Mouse (Mus musculus): ENCODE measurements around the gene Mylk2. TPM values are rescaled to one million over a fixed set of nuclear protein-coding genes. Genes with fewer than 3 reads are reported as not detected.

Gene Mylk2
- polyA plus RNA-seq, 1 experiment from 2014 or later, result not detected

DNA sequence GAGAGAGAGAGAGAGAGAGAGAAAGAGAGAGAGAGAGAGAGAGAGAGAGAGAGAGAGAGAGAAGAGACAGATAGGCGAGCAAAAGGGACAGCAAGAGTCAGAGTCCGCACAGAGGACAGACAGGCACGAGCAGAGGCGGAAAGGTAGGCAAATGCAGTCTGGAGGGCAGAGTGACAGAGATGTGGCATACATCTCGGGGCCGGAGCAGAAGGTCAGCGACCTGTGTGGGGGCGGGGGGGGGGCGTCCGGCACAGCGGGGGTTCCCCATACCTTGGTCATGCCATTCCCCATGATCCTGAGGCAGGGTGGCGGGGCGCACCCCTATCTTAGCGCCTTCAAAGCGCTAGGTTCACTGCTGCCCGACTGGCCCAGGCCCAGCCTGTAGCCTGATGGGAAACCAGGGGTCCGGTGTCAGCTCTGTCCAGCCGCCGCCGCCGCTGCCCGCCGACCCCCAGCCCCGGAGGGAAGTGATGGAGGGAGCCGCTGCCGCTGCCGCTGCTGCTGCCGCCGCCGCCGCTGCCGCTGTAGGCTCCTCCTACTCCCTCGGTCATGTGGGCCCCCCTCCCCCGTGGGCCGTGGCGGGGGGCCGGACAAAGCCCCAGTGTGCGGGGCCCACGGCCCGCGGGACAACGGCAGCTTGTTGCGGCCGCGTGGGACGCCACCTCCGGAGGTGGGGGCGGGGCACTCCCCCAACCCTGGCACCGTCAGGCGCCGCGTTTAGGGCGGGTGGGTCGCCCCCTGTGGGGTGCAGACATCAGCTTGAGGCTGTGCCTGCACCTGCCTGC lies 40.1 kb downstream of the Mylk2 start, which contains the start of gene Dusp15:
Dusp15 (minus strand) TSS at position 634 of the 785 bp plus-strand sequence.
- no peaks in the 10 kb centered on the region for H3K9me3 ChIP-seq
- H3K9ac ChIP-seq, result peak within 1 kb of the TSS; percentile 82
- H3K4me3 ChIP-seq (replicated peaks), result peak within 1 kb of the TSS; percentile 76
- no peaks in the 10 kb centered on the region for H3K36me3 ChIP-seq (replicated peaks)
- peaks cover 26% of the 10 kb centered on the region for H3K4me1 ChIP-seq
- H3K4me2 ChIP-seq, result peak within 1 kb of the TSS; percentile 99
- 1% methylated on average over 49 of the region's 54 CpGs for WGBS
- H3K27me3 ChIP-seq, result peaks cover 54% of the 10 kb centered on the region
- H3K27ac ChIP-seq, result 0 out of 2 replicates have a peak within 1 kb of the TSS, but pooled peaks have one; percentile 25
- peak; percentile 81 for ATAC-seq (ENCODE audit: low FRiP score)

DNA sequence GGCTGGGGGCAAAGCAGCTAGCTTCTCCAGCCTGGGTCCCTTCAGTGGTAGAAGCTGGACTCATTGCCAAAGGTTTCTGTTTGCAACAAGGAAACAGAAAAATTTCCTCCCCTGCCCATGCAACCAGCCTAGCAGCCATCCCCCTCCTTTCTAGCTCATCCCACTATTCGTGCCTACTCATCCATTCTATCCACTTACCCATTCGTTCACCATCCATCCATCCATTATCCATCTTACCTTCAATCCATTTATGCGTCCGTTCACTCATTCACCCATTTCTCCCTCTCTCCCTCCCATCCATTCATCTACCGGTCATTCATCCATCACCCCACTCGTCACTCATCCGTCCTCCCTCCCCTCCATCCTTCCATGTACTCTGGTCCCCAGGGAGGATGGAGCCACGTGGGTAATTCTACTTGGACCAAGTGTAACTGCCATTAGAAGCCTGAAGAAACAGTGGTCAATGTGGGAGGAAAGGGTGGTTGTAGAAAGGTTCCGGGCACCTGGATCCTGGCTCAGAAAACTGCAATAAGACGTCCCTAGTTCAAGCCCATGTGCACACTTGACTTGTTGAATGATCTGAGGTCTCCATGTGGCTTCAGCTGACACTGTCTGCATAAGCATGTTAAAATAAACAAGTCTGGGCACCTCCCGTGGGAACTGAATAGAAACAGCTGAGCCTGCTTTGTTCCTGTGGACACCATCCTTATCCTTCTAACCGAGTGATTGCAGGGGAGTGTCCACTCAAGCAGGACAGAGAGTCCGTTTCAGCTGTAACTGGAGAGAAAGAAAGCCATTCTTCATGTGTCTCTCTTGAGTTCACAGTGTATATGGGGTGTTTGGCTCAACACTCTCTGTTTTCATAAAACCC lies 40.9 kb downstream of the Mylk2 start:
- peak; percentile 49 for ATAC-seq (ENCODE audit: low FRiP score)
- Histone ChIP-seq H3K4me3 (replicated peaks) (peak overlapping the region; percentile 76), H3K4me2 (peak overlapping the region; percentile 99), H3K9me3 (no peaks in the 10 kb centered on the region), H3K4me1 (peaks cover 22% of the 10 kb centered on the region), H3K27ac (0 out of 2 replicates have a peak overlapping the region, but pooled peaks have one; percentile 25), H3K27me3 (peaks cover 59% of the 10 kb centered on the region), H3K36me3 (replicated peaks) (no peaks in the 10 kb centered on the region), H3K9ac (peak overlapping the region; percentile 82)
- WGBS, result 17% methylated on average over 13 of the region's 13 CpGs

DNA sequence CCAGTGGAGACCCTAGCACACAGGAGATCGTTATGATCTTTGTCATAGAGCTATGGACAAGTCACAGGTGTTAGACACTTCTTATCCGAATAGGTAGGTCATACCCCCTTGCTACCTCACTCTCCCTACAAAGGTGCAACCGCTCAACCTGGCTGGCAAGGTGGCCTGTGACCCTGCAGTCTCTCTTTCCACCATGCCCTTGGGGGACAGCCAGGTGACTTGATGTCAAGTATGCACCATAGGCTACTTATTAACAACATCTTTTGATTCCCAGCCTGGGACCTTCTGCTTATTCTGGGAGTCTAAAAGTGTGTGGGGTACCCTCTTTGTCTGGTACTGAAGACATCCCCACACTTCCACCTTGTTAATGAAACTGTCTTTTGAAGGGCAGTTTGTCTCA lies 47.0 kb downstream of the Mylk2 start:
- no peak overlapping the region for H3K27ac ChIP-seq
- no peak overlapping the region for H3K4me2 ChIP-seq
- H3K9me3 ChIP-seq, result no peaks in the 10 kb centered on the region
- H3K27me3 ChIP-seq, result peaks cover 28% of the 10 kb centered on the region
- peaks cover 9% of the 10 kb centered on the region; the same call in 1 of the 2 replicates for H3K4me1 ChIP-seq
- no peak for ATAC-seq (ENCODE audit: low FRiP score)
- no peak overlapping the region for H3K9ac ChIP-seq
- H3K4me3 ChIP-seq (replicated peaks), result no peak overlapping the region
- H3K36me3 ChIP-seq (replicated peaks), result no peaks in the 10 kb centered on the region
- 78% methylated on average over 3 of the region's 3 CpGs for WGBS

DNA sequence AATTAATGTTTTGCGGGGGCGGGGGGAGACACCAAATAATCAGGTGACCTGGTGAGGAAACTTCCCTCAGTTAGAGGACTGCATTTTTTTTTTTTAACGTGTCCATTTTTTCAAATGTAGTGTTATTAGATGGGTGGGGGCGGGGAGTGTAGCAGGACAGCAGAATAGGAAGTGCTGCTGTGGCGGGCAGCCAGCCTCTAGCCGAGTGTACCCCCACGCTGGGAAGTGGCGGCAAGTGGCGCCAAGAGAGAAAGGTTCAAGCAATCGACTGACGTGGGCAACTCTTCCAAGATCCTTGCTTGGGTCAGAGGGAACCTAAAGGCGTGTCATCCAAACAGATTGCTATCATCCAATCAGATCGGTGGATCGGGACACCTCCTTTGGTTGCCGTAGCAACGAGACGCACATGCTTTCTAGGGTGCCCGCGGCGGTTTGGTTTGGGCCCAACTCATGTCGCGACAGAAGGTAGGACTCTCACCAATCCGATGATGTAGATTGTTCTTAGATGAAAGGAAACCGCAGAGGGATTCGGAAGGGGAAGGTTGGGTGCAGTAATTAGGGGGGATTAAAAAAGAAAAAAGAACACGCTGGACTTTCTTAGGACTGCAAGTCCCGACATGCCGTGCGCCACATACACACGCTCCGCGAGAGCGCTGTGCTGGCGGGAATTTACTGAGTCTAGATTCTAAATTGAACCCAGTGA lies 51.1 kb downstream of the Mylk2 start, which contains the start of gene Ttll9:
Ttll9 (plus strand) TSS at position 395 of the 703 bp plus-strand sequence.
- peaks cover 15% of the 10 kb centered on the region for H3K27me3 ChIP-seq
- H3K36me3 ChIP-seq (replicated peaks), result no peaks in the 10 kb centered on the region
- H3K4me2 ChIP-seq, result peak within 1 kb of the TSS; percentile 70
- WGBS, result 1% methylated on average over 34 of the region's 34 CpGs
- peak within 1 kb of the TSS; percentile 64 for H3K9ac ChIP-seq
- no peaks in the 10 kb centered on the region for H3K9me3 ChIP-seq
- peak; percentile 96 for ATAC-seq (ENCODE audit: low FRiP score)
- H3K4me3 ChIP-seq (replicated peaks), result peak within 1 kb of the TSS; percentile 41
- no peak within 1 kb of the TSS for H3K27ac ChIP-seq
- H3K4me1 ChIP-seq, result peaks cover 9% of the 10 kb centered on the region; the same call in 1 of the 2 replicates

DNA sequence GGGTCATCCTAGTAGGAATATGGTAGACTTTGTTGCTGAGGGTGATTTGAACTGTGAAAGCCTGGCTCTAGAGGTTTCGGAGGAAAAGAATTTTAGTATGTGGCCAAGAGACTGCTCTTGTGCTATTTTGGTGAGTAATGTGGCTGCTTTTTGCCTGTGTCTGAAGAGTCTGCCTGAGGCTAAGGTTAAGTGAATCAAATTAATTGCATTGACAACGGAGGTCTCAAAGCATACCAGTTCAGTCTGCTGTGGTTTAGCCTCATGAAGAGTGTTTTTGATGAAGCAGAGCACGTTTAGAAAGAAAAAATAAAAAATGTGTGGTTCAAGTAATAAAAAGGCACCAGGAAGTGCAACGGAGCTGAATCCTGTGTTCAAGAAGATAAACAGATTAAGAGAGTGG lies 54.4 kb downstream of the Mylk2 start:
- H3K4me1 ChIP-seq, result peaks cover 9% of the 10 kb centered on the region; the same call in 1 of the 2 replicates
- H3K4me3 ChIP-seq (replicated peaks), result no peak overlapping the region
- no peaks in the 10 kb centered on the region for H3K36me3 ChIP-seq (replicated peaks)
- no peaks in the 10 kb centered on the region for H3K9me3 ChIP-seq
- no peak overlapping the region for H3K9ac ChIP-seq
- no peak overlapping the region for H3K27ac ChIP-seq
- WGBS, result 75% methylated on average over 4 of the region's 4 CpGs
- H3K4me2 ChIP-seq, result no peak overlapping the region
- peaks cover 7% of the 10 kb centered on the region for H3K27me3 ChIP-seq
- no peak for ATAC-seq (ENCODE audit: low FRiP score)

Small RNA genes within 50 kb of the gene (microRNA-seq; reads per million reads assigned to microRNA genes)
- gene Mir5622, result 4.1 reads per million, percentile 14 among the genes with 10 or more reads in this experiment

Other genes starting within 250 kb of the Mylk2 start
- 128 and 131 TPM in 2 replicates for gene H13, start 241.9 kb upstream of the Mylk2 start, polyA plus RNA-seq (2016; fragmentation: Nextera tagmentation; extraction: Ambion mirVana)
- gene Mcts2, start 224.3 kb upstream of the Mylk2 start, polyA plus RNA-seq (2016; fragmentation: Nextera tagmentation; extraction: Ambion mirVana), result 39.5 and 41.2 TPM in 2 replicates
- 37.9 and 48.5 TPM in 2 replicates for gene Id1, start 175.1 kb upstream of the Mylk2 start, polyA plus RNA-seq (2016; fragmentation: Nextera tagmentation; extraction: Ambion mirVana)
- gene Cox4i2, start 157.2 kb upstream of the Mylk2 start, polyA plus RNA-seq (2016; fragmentation: Nextera tagmentation; extraction: Ambion mirVana), result 3.1 and 3.6 TPM in 2 replicates
- gene Bcl2l1, start 79.6 kb upstream of the Mylk2 start, polyA plus RNA-seq (2016; fragmentation: Nextera tagmentation; extraction: Ambion mirVana), result 159 and 164 TPM in 2 replicates
- gene Tpx2, start 63.4 kb upstream of the Mylk2 start, polyA plus RNA-seq (2016; fragmentation: Nextera tagmentation; extraction: Ambion mirVana), result 133 and 156 TPM in 2 replicates
- 1.6 and 1.8 TPM in 2 replicates for gene Foxs1, start 21.9 kb downstream of the Mylk2 start, polyA plus RNA-seq (2016; fragmentation: Nextera tagmentation; extraction: Ambion mirVana)
- gene Dusp15, start 40.3 kb downstream of the Mylk2 start, polyA plus RNA-seq (2016; fragmentation: Nextera tagmentation; extraction: Ambion mirVana), result 0.91 and 1.5 TPM in 2 replicates
- 1.2 TPM in 2 replicates for gene Ttll9, start 51.1 kb downstream of the Mylk2 start, polyA plus RNA-seq (2016; fragmentation: Nextera tagmentation; extraction: Ambion mirVana)
- gene Pdrg1, start 104.1 kb downstream of the Mylk2 start, polyA plus RNA-seq (2016; fragmentation: Nextera tagmentation; extraction: Ambion mirVana), result 109 and 119 TPM in 2 replicates
- gene Xkr7, start 120.5 kb downstream of the Mylk2 start, polyA plus RNA-seq (2016; fragmentation: Nextera tagmentation; extraction: Ambion mirVana), result 0.95 and 1.2 TPM in 2 replicates
- 1.4 and 1.7 TPM in 2 replicates for gene Ccm2l, start 154.6 kb downstream of the Mylk2 start, polyA plus RNA-seq (2016; fragmentation: Nextera tagmentation; extraction: Ambion mirVana)
- gene Hck, start 197.1 kb downstream of the Mylk2 start, polyA plus RNA-seq (2016; fragmentation: Nextera tagmentation; extraction: Ambion mirVana), result 1.3 and 1.5 TPM in 2 replicates
- gene Tm9sf4, start 250.0 kb downstream of the Mylk2 start, polyA plus RNA-seq (2016; fragmentation: Nextera tagmentation; extraction: Ambion mirVana), result 72.0 and 80.2 TPM in 2 replicates

Measured in forebrain, embryonic 12.5 days (tissue).